Mouse (Mus musculus): ENCODE results near the gene Pdcl3.

Gene Pdcl3

DNA sequence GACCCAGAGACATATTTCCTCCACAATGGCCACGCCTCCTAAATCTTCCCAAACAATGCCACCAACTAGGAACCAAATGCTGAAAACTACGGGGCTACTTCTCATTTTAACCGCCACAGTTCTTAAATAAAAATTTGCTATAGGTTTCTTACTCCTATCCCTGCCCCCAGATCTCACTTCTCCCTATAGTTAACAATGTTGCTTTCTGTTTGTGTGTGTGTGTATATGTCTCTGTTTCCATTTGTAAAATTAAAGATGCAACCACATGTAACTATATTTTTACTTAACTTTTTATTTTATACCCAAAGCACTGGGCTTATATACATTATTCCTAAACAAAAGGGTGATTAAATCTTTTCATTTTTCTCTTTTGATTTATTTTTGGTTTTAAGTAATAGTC is at the start of gene Pdcl3:
Gene Pdcl3 (plus strand): TSS at position 301 of the 400 bp plus-strand sequence.
- no peak for DNase-seq

DNA sequence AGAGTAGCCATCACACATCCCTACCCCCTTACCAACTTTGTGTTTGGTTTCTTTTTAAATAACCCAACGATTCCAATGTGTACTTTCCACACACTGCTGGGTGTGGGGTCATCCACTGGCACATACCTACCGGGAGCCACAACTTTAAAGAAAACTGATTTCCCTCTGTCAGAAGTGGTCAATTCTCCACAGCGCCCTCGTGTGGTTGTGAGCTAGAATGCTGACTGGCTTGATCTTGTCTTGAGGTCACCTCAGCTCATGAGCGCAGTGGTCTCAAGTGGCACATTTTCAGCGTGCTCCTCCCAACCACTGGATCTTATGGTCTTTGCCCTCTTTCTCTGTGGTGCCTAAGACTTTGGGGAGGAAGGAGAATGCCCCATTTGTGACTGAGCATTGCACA is 48.6 kb upstream of the Pdcl3 start:
- DNase-seq = peak; percentile 21

DNA sequence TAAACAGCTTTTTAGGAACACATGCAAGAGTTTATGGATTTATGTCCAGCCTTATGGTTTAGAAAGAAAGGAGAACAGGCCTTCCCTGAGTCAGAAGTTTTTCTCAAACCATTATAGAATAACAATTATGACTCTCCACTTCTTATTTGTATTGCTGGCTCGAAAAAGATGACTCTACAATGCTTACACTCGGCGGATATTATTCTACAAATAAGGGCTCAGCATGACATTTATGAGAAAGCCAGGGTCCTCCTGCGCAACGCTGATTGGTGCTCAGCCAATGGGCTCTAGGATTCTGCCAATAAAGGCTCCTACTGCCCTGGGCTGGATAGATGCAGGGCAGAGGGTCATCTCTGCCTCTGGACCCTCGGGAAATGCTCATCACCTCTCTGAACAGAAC is 46.6 kb upstream of the Pdcl3 start, which contains the start of gene Nms:
Gene Nms (plus strand): TSS at position 301 of the 400 bp plus-strand sequence.
- DNase-seq = no peak

DNA sequence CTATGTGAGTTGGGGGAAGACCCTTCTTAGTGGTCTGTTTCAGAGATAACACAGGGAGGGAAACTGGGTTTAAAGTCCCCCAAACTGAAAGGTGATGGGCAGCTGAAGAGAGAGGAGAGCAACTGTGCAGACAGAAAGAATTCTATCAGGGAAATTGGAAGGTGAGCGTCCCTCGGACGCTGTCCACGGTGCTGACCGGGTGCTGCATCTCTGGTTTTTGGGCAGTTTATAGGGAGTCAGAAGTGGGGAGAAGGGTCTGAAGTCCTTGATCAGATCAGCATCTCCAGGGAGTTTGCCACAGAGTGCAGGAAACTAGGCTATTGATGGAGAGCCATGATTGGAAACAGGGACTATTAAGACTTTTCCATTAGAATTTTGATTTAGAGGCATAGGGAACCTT is 45.8 kb upstream of the Pdcl3 start:
- DNase-seq = no peak

DNA sequence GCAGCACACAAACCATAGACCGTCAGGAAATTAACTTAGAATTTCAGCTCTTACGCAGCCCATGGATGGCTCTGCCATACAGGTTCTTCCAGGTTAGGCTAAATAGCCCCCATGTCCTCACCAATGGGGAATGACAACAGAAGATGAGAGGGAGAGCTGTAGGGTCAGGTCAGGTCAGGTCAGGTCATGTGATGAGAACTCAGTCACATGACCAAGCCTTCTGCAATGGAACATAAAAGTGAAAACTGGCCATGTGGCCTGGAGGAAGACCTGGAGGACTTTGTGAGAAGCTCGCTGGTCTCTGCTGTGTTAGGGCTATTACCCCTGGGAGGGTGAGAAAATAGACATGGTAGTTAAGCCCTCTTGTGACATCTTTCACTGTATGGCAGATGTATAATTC is 29.0 kb upstream of the Pdcl3 start:
- DNase-seq = no peak

DNA sequence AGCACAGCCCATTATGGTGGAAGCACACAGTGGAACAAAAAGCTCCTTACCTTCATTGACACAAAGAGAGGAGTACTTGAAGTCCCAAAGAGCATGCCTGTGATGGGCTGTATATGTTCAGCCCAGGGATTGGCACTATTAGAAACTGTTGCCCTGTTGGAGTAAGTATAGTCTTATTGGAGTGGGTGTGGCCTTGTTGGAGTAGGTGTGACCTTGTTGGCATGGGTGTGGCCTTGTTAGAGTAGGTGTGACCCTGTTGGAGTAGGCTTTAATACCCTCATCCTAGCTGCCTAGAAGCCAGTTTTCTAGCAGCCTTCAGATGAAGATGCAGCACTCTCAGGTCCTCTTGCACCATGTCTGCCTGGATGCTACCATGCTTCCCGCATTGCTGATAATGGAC is 16.3 kb upstream of the Pdcl3 start:
- no peak for DNase-seq

DNA sequence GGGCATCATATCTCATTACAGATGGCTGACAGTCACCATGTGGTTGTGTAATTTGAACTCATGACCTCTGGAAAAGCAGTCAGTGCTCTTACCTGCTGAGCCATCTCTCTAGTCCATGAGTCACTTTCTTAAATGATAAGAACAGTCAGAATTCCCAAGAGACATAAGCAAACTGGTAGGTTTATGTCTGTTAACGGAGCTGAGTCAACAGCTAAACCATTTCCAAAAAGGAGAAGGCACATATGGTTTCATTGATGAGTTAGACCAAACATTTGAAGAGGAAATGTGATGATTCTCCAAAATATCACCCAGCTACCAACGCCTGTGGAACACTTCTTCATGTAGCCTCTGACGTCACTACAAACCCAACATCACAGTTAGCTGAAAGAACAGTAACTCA is 13.7 kb upstream of the Pdcl3 start:
- DNase-seq = no peak

DNA sequence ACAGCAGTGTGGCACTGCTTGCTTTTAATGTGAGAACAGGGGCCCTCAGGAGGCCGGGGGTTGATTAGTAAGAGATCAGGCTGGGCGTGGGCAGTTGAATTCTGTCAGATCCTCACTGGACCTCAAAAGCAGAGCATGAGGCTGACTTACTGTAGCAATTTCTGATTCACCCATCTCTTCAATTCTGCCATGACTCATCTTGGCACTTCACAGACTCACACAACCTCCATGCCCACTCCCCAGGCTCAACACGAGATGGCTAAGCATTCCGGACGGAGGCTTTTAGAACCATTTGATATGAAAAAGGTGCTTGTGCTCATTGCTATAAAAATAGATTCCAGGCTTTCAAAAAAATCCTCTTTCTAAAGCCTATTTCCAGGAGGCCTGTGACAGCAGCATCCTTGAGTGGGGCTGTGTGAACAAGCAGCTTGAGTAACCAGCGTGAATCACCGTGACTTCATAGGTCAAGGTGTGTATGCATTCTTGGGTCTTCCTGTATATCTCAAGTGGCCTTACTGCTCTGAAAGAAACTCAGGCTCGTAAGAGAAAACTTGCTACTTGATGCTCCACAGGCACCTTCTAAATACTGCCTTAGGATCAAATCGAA is 12.3 kb upstream of the Pdcl3 start:
- DNase-seq = no peak

DNA sequence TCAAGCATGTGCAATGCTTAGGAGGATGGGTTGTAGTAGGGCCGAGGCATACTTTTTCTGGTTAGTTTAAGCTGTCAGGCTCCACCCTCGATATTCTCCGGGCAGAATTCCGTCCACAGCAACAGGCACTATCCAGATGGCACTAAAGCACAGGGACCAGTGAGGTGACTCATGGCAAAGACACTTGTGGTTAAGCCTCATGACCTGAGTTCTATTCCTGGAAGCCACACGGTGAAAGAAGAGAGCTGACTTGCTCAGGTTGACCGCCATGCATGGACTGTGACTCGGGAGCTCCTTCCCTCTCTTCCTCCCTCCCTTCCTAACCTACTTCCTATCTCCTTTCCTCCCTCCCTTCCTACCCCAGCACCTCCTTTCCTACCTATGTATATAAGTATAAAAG is 5.5 kb upstream of the Pdcl3 start:
- no peak for DNase-seq

DNA sequence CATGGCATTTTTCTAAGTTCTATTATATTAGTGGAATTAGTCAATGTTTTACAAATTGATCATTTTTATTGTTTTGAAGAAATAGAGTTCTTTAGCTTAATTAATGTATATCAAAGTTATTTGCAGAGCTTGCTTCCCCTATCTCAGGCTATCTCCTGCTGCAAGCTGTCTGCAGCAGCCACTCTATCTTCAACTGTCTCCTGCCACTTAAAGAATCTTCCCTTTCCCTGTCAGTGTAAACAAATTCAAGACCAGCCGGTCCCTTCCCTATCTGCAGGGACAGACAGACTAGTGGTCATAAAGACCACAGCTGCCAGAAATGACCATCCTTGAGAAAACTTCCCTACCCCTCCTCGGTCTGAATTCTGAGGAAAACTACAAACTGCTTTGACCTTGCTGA is 1.5 kb upstream of the Pdcl3 start:
- DNase-seq = no peak

DNA sequence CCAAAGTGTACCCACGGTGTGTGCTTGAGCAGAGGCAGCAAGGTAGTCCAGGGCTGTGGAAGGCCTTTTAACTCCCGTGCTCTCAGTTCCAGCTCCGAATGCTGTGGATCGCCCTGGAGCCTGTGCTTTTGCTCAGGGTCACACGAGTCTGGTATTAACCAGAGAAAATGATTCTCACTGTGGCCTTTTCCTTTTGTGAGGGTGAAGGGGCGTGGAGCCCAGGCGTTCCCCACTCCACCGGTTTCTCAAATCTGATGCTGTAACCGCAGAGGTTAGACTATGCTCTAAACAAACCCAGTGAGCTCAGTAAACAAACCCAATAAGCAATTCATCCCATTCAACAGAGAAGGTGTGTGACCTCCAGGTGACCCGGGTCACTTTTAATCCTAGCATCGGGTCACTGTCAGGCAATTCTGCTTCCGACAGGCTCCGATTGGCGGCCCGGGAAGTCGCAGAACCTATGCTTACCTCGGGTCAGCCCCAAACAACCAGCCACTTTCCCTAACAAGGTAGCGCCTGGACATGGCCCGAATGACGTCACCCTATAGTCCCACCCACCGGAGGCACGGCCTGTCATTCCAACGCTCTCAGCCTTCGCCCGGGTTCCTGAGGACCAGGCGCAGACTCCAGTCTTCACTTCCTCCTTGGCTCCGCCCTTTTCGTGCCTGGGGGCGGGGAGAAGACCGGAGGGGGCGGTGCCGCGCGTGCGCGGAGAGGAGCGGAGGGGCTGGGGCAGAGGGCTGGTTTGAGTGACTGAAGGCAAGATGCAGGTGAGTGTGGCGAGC is 1.9 kb downstream of the Pdcl3 start:
- peak; percentile 93 for DNase-seq

DNA sequence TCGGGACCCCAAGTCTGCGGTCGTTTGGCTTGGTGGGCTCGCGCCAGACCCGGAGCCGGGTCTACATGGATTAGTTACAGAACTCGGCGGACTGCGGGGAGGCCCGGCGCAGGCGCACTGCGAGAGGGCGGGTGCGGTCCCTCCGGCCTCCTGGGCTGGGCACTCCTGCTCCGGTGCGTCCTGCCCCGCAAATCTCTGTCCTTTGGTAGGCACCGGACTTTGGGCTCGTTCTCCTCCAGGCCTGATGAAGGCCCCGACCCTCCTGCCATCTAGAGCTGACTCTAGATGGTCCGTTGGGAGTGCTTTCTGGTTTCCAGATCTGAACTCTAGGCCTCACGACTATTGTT is 2.4 kb downstream of the Pdcl3 start:
- DNase-seq = no peak

DNA sequence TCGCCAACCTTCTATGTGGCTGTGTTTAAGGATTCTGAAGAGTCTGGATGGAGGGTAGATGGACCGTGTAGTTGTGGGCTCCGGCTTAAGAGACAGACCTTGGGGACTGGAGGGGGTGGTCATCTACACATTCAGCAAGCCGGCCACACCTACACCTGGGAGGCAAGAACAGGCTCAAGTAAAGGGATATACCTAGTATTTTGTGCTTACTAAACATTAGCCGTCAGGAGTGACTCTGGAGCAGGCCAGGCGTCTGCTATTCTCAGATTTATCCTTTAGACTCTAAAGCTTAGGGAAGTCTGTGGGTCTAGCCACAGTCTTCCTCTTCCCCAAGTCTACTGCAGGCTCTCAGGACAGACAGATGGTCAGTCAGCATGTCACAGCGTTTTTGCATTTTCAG is 2.9 kb downstream of the Pdcl3 start:
- no peak for DNase-seq

DNA sequence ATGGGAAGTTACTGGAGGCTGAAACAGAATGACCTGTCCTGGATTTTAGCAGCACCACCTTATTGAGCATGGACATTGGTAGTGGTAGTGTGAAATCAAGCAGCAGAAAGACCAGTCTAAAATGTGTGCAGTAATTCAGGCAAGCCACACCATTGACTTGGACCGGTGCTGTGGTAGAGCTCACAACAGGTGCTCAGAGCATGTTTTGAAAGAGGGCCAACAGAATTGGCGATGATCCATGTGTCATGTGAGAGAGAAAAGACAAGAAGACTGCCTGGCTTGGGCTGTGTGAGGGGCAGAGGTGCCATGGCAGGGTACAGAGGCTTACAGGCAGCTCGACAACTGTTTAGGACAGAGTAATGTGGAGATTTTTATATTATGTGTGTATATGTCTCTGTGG is 7.0 kb downstream of the Pdcl3 start:
- no peak for DNase-seq

DNA sequence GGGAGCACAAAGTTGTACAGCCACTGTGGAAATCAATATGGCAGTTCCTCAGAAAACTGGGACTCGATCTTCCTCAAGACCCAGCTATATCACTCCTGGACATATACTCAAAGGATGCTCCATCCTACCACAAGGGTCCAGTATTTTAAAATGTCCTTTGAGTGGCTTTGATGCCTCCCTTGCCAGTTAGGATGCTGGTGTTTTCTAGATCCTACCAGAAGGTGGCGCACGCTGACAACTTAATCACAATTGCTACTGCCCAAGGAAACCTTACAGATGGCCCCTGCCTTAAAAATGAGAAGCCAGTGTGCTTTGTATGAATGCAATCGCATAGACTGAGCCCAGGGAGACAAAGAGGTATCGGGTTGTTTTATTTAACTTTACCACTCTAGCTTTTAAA is 15.7 kb downstream of the Pdcl3 start:
- DNase-seq = peak; percentile 83

DNA sequence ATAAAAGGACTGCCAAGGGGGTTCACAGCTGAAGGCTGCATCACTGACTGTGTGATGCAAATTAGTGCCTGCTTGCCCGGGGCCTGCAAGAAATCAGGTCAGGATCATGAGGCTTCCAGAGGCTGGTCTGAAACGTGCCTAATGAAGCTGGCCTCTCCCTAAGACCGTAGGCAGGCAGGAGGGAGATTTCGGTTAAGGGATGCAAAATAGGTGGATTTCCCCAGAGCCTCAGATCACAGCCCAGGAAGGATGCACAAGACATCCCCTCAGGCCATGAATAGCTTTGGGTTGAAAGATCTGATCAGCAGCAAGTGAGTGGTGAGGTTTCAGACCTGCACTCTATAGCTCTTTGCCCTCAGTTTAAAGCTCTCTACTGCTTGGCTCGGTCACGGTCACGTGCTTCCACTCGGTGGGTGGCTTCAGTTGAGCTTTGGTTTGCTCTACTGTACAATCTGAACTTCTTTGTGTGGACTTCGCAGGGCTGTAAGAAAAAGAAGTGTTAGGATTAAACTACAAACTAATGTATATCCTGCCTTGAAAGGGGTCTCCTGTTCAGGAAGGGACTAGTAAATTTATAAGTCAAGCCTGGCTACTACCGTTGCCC is 20.4 kb downstream of the Pdcl3 start:
- no peak for DNase-seq

DNA sequence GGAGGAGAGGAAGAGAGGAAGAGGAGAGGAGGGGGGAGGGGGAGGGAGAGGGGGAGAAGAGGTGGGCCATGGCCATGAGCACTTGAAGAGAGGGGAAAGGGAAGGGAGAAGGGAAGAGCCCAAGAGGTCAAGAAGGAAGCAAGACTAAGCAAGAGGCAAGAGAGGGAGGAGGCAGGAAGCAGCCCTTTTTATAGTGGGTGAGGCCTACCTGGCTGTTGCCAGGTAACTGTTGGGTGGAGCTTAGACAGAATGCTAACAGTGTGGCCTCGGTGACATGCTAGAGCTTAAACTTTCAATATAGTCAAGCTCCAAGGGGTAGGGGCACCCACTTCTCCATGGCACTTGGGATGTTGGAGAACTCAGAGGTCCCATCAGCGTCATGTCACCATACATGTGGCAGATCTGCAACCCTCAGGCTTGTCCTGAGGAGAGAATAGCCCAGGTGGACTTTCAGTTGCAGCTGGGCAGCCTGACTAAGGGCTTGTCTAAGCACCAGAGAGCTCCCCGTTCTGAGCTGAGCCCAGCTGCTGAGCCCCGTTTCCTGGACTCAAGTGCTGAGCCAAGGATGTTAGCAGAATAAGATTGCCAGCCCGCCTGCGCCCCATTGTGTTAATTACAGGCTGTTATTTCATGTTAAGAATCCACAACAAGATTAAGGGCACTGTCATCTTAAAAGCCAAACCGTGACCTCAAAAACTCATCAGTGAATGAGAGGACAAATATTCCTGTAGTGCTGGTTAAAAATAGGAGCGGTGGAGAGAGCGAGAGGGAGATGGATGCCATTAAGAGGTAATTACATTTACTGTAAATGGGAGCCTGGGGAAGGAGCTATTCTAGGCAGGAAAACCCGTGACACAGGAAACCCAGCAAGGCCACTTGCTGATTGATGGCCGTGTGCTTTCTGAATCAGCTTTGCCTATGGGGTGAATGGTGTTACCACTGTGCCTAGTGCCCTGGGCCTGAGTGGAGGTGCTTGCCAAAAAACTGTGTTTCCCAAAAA is 21.7 kb downstream of the Pdcl3 start:
- no peak for DNase-seq

DNA sequence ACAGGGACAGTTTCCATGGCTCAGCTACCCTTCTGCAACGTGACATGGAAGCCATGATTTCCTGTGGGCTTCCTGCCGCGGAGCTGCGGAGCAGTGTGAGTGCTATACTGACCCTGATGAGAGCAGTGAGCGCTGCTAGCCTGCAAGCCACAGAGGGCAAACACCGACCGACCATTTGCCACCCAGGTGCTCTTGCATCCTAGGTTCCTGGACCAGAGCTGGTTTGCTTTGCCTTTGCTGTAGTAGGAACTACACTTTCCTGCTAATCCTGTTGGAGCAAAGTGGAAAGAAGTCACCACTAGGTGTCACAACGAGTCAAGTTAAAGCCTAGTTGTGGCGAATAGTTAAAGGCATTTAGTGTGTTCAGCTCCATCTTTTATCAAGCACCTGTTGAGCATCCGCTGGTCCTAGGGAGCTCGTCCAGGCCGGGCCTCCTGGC is 25.2 kb downstream of the Pdcl3 start:
- peak; percentile 47 for DNase-seq

DNA sequence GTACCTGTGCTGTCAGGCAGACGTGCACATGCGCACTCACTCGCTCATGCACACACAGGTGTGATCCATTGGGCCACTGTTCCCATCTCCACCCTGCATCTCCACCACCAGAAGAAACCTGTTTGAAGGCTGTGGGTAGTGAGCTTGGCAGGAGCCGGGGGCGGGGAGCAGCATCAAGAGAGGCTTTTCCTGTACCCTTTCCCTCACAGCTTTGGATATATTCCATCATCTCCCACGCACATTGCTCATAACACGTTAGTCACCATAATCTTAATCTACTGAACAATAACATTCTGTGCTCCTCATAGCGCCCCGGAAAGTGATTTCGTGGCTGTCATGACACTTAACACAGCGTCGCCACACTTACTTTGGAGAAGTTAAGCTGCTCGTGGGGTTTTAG is 27.2 kb downstream of the Pdcl3 start:
- DNase-seq = no peak

DNA sequence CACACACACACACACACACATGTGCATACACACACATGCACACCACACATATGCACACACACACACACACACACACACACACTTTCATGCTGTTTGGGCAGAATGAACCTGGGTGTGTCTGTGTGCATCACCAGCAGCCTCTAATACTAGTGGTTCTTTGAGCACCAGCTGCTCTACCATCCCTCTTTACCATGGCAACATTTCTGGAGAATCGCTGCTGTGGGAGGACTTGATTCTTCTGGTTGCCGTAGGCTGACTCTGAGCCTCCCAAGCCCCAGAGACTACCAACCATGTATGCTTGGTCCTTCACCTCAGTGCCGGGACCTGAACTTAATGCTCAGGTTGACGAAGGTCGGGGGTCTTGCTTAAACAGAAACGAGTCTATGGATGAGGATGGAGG is 28.4 kb downstream of the Pdcl3 start:
- no peak for DNase-seq

DNA sequence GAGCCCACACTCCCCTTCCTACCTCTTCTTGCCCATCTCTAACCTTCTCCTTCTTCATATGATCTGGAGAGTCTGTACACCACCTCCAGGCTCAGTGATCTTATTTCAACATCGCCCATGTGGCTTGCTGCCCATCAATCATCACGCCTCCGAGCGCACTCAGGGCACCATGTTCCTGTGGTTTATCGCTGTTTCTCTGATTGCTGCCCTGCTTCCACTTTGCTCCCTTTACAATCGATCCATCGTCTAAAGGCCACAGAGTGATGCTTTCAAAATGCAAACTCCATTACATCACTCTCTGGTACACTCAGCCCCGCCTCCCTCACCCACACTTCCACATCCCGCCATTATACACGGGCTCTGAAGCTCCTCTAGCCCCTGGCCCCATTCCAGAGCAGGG is 30.1 kb downstream of the Pdcl3 start:
- no peak for DNase-seq

DNA sequence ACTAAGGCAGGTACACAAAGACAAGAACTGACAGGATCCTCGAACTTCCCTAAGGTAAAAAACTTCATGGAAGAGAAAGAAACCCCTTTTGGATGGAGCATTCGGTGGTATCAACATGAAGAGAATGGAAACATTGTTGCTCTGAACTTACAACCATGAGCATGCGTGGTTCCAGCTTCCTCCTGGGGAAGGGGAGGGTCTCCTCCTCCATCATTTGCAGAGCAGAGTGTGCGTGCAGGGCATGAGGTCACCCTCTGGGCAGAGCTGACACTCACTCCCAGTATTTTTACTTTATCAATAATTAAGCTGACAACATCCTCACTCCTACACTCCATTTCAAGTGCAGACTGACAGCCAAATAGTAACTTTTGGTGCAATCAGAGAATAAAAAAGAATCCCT is 32.5 kb downstream of the Pdcl3 start:
- no peak for DNase-seq

DNA sequence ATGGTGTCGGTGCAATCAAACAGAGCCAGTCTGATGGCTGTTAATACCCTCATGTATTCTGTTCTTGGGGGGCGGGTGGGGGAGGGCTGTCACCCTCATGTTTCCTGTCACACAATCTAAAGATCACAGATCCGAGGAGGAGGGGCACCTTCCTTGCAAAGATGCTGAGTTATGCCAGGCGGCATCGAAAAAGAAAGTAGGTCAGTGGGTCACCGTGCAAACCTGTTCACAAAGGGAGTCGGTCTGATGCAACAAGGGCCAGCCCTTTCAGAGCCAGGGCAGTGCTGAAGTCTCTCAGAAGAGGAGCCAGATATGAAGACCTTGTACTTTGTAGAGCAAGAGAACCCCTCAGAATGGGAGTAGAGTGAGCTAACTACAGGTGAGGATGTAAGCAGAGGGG is 39.7 kb downstream of the Pdcl3 start:
- DNase-seq = no peak
